Mouse (Mus musculus): Measurements from ENCODE around the gene Gm20517.
"Not testable (repeated sequence)": the region's sequence is repeated elsewhere in the genome, so short reads cannot be mapped to it uniquely, and the experiment has no call there.

The Gm20517 gene

DNA sequence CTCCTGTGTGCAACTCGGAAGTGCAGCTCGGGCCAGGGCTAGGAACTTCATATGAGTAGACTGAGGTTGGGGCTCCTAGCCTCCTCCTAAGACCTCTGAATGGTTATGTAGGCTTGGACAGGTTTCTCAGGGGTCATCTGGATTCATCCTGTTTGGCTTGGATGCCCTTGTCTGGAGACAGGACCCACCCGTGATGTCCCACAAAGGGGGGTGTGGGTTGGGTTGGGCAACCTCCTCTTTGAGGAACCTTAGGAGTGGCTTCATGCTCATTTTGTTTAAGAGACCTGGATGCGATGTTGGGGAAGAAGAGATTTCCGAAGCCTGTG is 14.6 kb upstream of the Gm20517 start:
- DNase-seq (ENCODE audit: low spot score) = no peak

DNA sequence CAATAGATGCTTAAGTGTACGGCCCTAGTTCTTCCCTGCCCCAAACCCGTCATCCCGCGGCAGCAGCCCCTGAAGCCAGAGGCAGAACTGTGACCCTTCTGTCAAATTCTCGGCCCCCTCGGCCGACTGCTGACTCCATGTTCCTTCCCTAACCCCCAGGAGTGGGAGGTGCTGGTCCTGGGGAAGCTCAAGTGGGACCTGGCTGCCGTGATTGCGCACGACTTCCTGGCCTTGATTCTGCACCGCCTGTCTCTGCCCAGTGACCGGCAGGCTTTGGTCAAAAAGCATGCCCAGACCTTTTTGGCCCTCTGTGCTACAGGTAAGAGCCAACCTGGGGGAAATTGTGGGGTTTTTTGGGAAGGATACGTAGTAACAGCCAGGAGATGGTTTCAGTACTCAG is 14.1 kb upstream of the Gm20517 start:
- no peak for DNase-seq (ENCODE audit: low spot score)

DNA sequence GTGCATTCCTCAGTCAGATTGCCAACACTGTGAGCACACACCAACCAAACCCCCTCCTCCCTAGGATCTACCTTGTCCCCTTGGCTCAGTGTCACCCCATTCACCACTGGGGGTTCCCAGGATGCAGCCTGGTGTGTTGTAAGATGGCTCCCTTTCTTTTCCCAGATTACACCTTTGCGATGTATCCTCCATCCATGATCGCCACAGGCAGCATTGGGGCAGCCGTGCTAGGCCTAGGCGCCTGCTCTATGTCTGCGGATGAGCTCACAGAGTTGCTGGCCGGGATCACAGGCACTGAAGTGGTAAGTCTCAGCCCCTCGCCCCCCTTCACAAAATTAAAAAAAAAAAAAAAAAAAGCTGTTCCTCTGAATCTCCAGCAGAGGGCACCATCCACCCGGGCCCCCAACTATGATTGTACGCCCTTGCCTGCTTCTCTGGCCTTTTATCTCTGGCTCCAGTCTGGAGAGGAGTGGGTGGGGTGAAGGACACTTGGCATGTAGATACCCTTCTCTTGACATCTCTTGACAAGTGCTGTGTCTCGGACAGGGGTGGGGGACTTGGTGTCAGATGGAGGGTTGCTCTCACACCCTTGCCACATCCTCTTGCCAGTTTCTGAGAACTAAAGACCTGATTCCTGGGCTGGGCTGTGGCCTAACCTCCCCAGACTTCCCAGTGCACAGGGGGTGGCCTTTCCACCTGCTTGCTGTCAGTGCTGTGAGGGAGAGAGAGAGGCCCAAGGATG is 13.4 kb upstream of the Gm20517 start:
- no peak for DNase-seq (ENCODE audit: low spot score)

DNA sequence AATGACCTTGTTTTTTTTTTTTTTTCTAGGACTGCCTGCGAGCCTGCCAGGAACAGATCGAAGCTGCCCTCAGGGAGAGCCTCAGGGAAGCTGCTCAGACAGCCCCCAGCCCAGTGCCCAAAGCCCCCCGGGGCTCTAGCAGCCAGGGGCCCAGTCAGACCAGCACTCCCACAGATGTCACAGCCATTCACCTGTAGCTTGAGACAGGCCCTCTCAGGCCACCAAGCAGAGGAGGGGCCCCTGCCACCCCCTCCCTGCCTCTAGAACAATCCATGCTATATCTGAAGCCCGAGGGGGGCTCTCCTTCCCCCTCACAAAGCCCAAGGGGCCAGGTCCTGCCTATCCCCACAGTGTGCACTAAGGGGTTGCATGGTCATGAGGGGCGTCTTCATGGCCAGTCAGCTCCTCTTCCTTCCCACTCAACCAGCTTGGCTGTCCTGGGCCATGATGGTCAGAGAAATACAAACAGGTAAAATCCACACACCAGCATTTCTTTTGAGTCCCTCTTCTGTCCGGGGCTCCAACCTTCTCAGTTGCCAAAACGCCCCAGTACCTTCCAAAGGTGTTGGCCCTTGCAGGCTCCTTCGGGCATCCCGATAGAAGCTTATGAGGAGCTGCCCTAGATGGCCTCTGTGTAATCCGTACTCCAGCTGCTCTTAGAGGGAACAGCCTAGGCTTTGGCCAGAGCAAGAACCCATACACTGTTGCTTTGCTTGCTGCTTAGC is 12.6 kb upstream of the Gm20517 start:
- DNase-seq (ENCODE audit: low spot score) = not testable (repeated sequence)

DNA sequence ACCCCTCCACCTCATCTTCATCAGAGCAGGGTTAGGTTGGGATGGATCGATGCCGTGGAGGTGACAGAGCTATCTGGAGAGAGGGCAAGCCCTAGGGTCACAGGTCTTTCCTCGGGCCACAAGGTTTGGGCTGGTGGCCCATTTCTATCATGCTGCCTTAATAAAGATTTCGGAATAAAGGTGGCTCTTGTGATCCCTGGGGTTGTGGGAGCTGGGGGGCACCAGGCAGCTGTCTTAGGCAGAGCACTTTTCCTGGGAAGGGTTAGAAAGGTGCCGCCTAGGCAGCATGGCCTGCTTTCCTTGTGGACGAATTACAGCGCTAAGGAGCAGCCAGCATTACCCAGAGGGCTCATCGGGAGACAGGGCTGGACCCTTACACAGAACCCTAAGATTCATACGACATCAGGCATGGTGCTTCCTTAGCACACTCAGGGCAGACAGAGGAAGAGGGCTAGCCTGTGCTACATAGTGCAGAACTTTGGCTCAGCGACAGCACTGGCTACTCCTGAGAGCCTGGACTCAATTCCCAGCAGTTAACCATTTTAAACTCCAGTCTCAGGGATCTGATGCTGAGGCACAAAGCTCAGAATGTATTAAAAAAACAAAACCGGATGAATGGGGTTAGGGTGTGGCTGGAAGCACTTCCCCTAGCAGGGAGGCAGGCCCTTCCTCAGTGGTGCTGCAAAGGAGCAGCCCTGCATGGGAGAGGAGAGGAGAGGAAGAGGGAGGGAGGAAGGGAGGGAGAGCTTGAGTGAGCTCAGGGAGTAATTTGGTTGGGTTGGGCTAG is 11.7 kb upstream of the Gm20517 start:
- no peak for DNase-seq (ENCODE audit: low spot score)

- no peak for DNase-seq (ENCODE audit: low spot score)
Observed at GRCm38 (mm10) chr17:47600601-47601388, 10.6 kb upstream of the Gm20517 start.

DNA sequence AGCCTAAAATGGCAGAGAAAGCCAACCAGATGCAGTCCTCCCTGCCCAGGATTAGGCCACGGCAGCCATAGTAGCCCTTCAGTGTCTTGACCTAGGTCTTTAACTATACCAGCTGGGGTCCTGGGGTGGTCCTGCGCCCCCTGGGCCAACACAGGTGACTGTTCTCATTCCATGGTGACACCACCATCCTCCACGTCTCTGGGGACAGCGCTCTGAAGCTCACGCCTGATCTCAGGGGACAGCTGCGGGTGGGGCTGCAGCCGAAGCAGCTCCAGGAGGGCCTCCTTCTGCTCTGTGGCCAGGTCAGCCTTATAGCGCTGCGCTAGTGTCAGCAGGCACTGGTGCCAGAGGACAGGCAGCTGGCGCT is 10.0 kb upstream of the Gm20517 start:
- no peak for DNase-seq (ENCODE audit: low spot score)

GRCm38 (mm10) chr17:47602289-47602688 is 9.1 kb upstream of the Gm20517 start:
- DNase-seq (ENCODE audit: low spot score) = no peak

DNA sequence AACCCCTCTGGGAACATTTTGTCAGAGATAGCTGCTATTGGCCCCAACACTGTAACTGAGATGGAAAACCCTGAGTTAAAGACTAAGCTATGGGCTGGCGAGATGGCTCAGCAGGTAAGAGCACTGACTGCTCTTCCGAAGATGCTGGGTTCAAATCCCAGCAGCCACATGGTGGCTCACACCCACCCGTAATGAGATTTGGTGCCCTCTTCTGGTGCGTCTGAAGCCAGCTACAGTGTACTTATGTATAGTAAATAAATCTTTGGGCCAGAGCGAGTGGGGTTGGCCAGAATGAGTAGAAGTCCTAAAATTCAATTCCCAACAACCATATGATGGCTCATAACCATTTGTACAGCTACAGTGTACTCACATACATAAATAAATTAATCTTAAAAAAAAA is 5.2 kb upstream of the Gm20517 start:
- DNase-seq (ENCODE audit: low spot score) = no peak

DNA sequence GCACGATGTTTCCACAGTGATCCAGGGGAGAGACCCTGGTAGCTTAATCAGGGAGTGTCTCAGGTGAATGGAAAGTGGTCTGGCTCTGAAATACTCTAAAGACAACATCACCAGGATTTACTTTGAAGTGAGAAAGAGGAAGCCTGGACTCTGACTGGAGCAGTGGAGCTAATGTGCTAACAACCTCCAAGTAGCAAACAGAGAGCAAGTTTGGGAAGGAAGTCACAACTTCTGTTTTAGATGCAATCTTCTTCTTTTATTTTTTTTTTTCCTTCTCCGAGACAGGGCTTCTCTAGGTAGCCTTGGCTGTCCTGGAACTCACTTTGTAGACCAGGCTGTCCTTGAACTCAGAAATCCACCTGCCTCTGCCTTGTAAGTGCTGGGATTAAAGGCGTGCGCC is 2.2 kb upstream of the Gm20517 start:
- no peak for DNase-seq (ENCODE audit: low spot score)

DNA sequence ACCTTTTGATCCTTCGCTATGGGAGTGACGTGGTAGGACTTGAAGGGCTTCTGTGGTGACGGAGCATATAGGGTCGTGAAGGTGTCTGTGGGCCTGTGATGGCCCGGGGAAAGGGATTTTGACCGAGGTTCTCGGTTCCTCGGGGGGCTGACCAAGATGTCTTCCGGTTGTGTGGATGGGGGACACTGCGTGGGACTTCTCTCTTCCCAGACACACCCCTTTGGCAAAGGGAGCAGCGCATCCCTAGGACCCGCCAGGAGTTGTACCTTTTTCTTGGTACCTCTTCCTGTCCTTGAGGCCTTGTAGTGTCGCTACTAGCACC is 233 bp downstream of the Gm20517 start:
- DNase-seq (ENCODE audit: low spot score) = no peak

- no peak for DNase-seq (ENCODE audit: low spot score)
Observed at GRCm38 (mm10) chr17:47614018-47614417, 2.6 kb downstream of the Gm20517 start.

- DNase-seq (ENCODE audit: low spot score) = no peak
Observed at GRCm38 (mm10) chr17:47616119-47616518, 4.7 kb downstream of the Gm20517 start.

DNA sequence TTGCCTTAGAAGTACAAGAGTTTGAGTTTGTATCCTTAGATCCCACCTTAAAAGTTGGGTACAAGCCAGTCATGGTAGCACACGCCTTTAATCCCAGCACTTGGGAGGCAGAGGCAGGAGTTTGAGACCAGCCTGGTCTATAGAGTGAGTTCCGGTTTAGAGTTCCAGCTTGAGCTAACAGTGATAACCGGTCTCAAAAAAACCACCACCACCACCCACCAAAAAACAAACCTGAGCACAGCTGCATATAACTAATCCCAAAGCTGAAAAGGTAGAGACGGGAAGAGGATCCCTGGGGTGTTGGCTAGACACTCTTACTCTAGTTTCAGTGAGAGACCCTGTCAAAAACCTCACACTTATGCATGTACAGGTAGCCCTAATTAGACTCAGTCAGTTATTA is 5.3 kb downstream of the Gm20517 start:
- DNase-seq (ENCODE audit: low spot score) = no peak

GRCm38 (mm10) chr17:47617605-47618307 is 6.4 kb downstream of the Gm20517 start:
- DNase-seq (ENCODE audit: low spot score) = no peak

GRCm38 (mm10) chr17:47618556-47619311 is 7.3 kb downstream of the Gm20517 start:
- no peak for DNase-seq (ENCODE audit: low spot score)

DNA sequence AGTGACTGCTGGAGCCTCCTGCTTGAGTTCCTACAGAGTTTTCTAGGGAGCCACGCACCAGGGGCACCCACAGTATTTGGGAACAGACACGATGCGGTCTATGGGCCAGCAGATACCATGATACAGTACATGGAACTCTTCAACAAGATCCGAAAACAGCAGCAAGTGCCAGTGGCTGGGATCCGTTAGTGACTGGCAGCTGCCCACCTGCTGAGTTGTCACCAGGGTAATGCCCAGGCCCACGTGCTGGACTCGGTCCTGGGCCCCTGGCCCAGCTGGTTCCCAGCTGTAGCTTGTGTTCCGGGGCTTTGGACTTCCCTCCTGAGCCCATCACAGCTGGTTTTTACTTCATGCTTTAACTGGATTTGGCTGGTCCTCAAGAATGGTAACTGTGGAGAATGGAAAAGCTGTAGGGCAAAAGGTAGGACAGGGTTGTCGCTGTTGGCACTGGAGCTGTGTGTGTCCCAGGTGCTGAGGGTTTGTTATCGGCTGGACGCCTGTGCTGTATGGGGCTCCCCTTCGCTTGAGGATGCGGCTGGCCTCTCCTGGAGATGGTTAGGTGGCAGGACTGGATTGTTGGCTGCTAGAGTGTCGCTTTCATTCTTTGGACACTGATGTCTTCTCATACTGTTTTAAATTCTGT is 11.6 kb downstream of the Gm20517 start:
- DNase-seq (ENCODE audit: low spot score) = no peak

DNA sequence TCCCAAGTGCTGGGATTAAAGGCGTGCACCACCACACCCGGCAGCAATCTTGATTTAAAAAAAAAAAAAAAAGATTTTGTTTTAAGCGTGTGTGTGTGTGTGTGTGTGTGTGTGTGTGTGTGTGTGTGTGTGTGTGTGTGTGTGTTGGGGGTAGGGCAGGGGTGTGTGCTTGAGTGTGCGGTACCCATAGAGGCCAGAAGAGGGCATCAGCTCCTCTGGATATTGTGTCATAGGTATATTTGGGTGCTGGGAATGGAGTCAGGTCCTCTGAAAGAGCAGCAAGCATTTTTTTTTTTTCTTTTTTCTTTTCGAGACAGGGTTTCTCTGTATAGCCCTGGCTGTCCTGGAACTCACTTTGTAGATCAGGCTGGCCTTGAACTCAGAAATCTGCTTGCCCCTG is 13.2 kb downstream of the Gm20517 start:
- not testable (repeated sequence) for DNase-seq (ENCODE audit: low spot score)

DNA sequence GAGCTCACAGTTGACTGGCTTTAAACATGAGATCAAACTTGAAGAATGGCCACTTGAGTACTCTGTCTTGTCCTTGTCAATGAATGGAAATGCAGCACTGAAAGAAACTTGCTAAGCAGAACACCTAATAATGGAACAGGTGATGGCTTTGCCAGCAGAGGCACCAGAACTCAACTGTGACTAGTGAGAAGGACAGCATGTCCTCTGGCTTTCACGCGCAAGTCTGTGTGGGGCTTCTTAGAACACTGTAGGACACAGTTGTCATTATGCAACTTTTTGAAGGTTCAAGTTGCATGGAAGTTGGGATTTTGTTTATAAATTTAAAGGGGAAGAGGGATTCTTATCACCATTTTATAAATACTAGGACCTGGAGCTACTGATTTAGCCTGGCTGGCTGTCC is 13.7 kb downstream of the Gm20517 start:
- DNase-seq (ENCODE audit: low spot score) = no peak

GRCm38 (mm10) chr17:47626031-47626430 is 14.6 kb downstream of the Gm20517 start:
- DNase-seq (ENCODE audit: low spot score) = no peak

DNA sequence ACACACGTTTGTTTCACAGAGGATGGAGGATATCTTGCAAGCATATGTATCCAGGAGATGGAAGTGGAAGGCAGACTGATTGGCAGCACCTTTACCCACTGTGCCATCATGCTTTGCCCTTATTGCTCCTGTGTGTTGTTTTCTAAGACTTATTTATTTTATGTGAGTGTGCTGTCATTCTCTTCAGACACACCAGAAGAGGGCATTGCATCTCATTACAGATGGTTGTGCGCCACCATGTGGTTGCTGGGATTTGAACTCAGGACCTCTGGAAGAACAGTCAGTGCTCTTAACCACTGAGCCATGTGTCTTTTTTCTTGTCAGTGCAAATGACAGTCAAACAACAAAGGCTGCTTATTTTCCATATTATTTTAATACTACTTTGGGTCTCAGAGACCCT is 16.4 kb downstream of the Gm20517 start:
- DNase-seq (ENCODE audit: low spot score) = no peak

Measured in ovary, adult 18-20 months (tissue).